Mouse (Mus musculus): ENCODE measurements around the gene Slco3a1.

DNA sequence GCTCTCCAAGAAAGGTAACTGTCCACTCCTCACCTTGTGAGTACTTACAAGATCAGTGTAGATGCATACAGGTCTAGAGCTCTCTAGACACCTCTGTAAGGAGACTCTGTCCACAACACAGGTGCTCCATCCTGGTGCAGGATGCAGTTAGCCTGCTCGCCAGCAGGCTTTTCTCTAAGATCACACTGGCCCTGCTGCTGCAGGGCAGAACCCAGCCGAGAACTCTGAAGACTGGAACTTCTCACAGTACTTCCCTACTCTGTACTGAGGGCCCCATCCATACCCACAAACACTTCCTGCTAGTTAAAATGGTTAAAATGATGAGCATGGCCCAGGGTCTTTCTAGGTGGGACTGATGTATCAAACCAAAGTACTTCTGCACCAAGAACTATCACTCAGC, 24.7 kb downstream of the Slco3a1 start:
- TF ChIP-seq CTCF (IDR thresholded peaks at IDR 0.05; ENCODE audit: low read depth, low read length) = no peak
- no peak for TF ChIP-seq POLR2A (IDR thresholded peaks at IDR 0.05; ENCODE audit: extremely low read depth, insufficient read depth, low read length)

Data from liver, adult 2 months (tissue).